In the genomic region with DNA sequence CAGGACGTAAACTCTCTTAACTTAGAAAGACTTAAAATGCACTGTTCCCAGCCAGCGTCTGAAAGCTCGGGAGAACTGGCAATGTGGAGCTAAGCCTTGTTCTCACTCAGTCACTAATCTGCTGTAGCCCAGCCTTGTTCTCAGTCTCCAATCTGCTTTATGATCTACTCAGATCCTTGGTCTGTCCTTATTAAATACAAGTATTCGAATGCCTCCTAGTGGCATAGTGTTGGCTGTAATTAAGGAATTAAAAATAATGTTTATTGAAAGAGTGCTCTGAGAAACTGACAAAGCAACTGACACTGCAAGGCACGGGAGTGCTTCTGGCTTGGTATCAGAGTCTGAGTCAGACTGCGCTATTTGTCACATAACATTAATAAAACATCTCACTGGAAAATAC, we compare ENCODE assay signal across 10 mouse cellular contexts.
DNase-seq lines count a peak whose midpoint lies in the region; ATAC-seq and TF ChIP-seq lines count a peak whose summit lies in the region.
"Had no signal": no experiment of that assay in that cellular context is flagged by ENCODE, and none has a peak within 500 bp of the region (broad histone marks: within the 10 kb centered on the region; RNA-seq: fewer than 3 reads in every experiment).

No protein-coding gene starts in this region.

- no peak overlapping the region for H3K4me3 ChIP-seq in embryonic facial prominence, embryonic 14.5 days (ENCODE audit: low read depth, low read length)
- no peak overlapping the region for H3K4me3 ChIP-seq in embryonic facial prominence, embryonic 10.5 days
- no peak overlapping the region for H3K4me3 ChIP-seq in left cerebral cortex, adult 2 months
- H3K4me3 ChIP-seq in midbrain, postnatal 0 days (ENCODE audit: low read depth, low read length) = no peak overlapping the region
- H3K4me3 ChIP-seq: embryonic facial prominence, embryonic 15.5 days had no signal

- TF ChIP-seq CTCF in left cerebral cortex, adult 2 months (IDR thresholded peaks at IDR 0.05) = peak; percentile 35
- peak; percentile 57 for TF ChIP-seq CTCF in midbrain, postnatal 0 days (IDR thresholded peaks at IDR 0.05)

- intact Hi-C loops in left cerebral cortex, adult 2 months (cut with DNase I) = no loop called here
- intact Hi-C loops in left cerebral cortex, postnatal 4 days (cut with DNase I) = loop anchor here (10.0 kb wide), 1 partner anchor 945 kb away; no protein-coding TSS in a partner anchor

- no peak for ATAC-seq in embryonic facial prominence, embryonic 14.5 days (ENCODE audit: low read depth)
- ATAC-seq in midbrain, postnatal 0 days (ENCODE audit: low FRiP score) = no peak

- H3K9ac ChIP-seq in embryonic facial prominence, embryonic 14.5 days (ENCODE audit: low read depth, low read length) = no peak overlapping the region
- H3K9ac ChIP-seq in midbrain, postnatal 0 days (replicated peaks; ENCODE audit: low read length, poor library complexity, severe bottlenecking) = no peak overlapping the region
- H3K9ac ChIP-seq: embryonic facial prominence, embryonic 15.5 days had no signal

- peak; percentile 43 for DNase-seq in embryonic facial prominence, embryonic 14.5 days (ENCODE audit: low spot score)
- DNase-seq in embryonic facial prominence, embryonic 10.5 days (ENCODE audit: low spot score) = no peak
- DNase-seq in left cerebral cortex, adult 2 months (ENCODE audit: extremely low spot score in 1 of 2, low spot score in 2 of 2) = no peak
- DNase-seq in left cerebral cortex, postnatal 4 days = no peak
- DNase-seq in fibroblast of lung, adult 2 months (ENCODE audit: low read depth) = peak; percentile 24
- peak; percentile 68 for DNase-seq in midbrain, postnatal 0 days (ENCODE audit: low spot score)
- no peak for DNase-seq in embryo, embryonic 9.5 days (ENCODE audit: extremely low spot score)
- DNase-seq in right cerebral cortex, postnatal 4 days = no peak
- DNase-seq: thymus, postnatal 14 days had no signal

- no peaks in the 10 kb centered on the region for H3K36me3 ChIP-seq in embryonic facial prominence, embryonic 14.5 days (ENCODE audit: control insufficient read depth, insufficient read depth, low read length)
- no peaks in the 10 kb centered on the region for H3K36me3 ChIP-seq in embryonic facial prominence, embryonic 10.5 days (replicated peaks)
- H3K36me3 ChIP-seq in midbrain, postnatal 0 days (ENCODE audit: insufficient read depth, low read length) = no peaks in the 10 kb centered on the region
- H3K36me3 ChIP-seq: embryonic facial prominence, embryonic 15.5 days had no signal

- no peaks in the 10 kb centered on the region for H3K9me3 ChIP-seq in embryonic facial prominence, embryonic 14.5 days (ENCODE audit: control insufficient read depth, low read length)
- H3K9me3 ChIP-seq in embryonic facial prominence, embryonic 10.5 days = no peaks in the 10 kb centered on the region
- no peaks in the 10 kb centered on the region for H3K9me3 ChIP-seq in midbrain, postnatal 0 days (ENCODE audit: low read length)
- H3K9me3 ChIP-seq: embryonic facial prominence, embryonic 15.5 days had no signal

- no peak overlapping the region for H3K27ac ChIP-seq in embryonic facial prominence, embryonic 14.5 days (replicated peaks; ENCODE audit: low read depth, low read length)
- no peak overlapping the region for H3K27ac ChIP-seq in embryonic facial prominence, embryonic 10.5 days (replicated peaks)
- no peak overlapping the region for H3K27ac ChIP-seq in left cerebral cortex, adult 2 months
- H3K27ac ChIP-seq in midbrain, postnatal 0 days (ENCODE audit: low read depth, low read length) = no peak overlapping the region
- H3K27ac ChIP-seq: embryonic facial prominence, embryonic 15.5 days had no signal

- no peaks in the 10 kb centered on the region for H3K4me1 ChIP-seq in embryonic facial prominence, embryonic 14.5 days (ENCODE audit: control insufficient read depth, insufficient read depth, low read length)
- no peaks in the 10 kb centered on the region for H3K4me1 ChIP-seq in embryonic facial prominence, embryonic 10.5 days
- no peaks in the 10 kb centered on the region for H3K4me1 ChIP-seq in midbrain, postnatal 0 days (ENCODE audit: insufficient read depth, low read length)
- H3K4me1 ChIP-seq: embryonic facial prominence, embryonic 15.5 days had no signal

- no peaks in the 10 kb centered on the region for H3K27me3 ChIP-seq in embryonic facial prominence, embryonic 14.5 days (replicated peaks; ENCODE audit: control insufficient read depth, insufficient read depth, low read length)
- no peaks in the 10 kb centered on the region for H3K27me3 ChIP-seq in embryonic facial prominence, embryonic 10.5 days (replicated peaks; ENCODE audit: low read depth, poor library complexity, severe bottlenecking)
- H3K27me3 ChIP-seq in midbrain, postnatal 0 days (ENCODE audit: insufficient read depth, low read length) = no peaks in the 10 kb centered on the region
- H3K27me3 ChIP-seq: embryonic facial prominence, embryonic 15.5 days had no signal

- H3K4me2 ChIP-seq in embryonic facial prominence, embryonic 14.5 days (ENCODE audit: low read depth, low read length) = no peak overlapping the region
- H3K4me2 ChIP-seq in midbrain, postnatal 0 days (ENCODE audit: low read depth, low read length, poor library complexity, severe bottlenecking) = no peak overlapping the region
- H3K4me2 ChIP-seq: embryonic facial prominence, embryonic 15.5 days had no signal

- 78% methylated on average over 6 of the region's 6 CpGs for WGBS in embryonic facial prominence, embryonic 14.5 days
- 84% methylated on average over 6 of the region's 6 CpGs for WGBS in embryonic facial prominence, embryonic 10.5 days
- 44% methylated on average over 6 of the region's 6 CpGs for WGBS in midbrain, postnatal 0 days

Comparison
In these comparisons a context has a peak if more than half of its experiments do, and no peak if none do; other contexts are left out.
1. DNase-seq: peak in embryonic facial prominence, embryonic 14.5 days (single experiment), fibroblast of lung, adult 2 months (single experiment) and midbrain, postnatal 0 days (single experiment); none in embryonic facial prominence, embryonic 10.5 days (single experiment), left cerebral cortex, adult 2 months (0 of 2), left cerebral cortex, postnatal 4 days (single experiment), embryo, embryonic 9.5 days (single experiment) and right cerebral cortex, postnatal 4 days (single experiment).